Comparison of ENCODE assay signal across 12 mouse cellular contexts in genomic region chr12:81702903-81703302, GRCm38 (mm10).
A peak's percentile ranks its signal among the peaks of the same experiment; 100 is the strongest.
DNase-seq lines count a peak whose midpoint lies in the region; TF ChIP-seq lines count a peak whose summit lies in the region.
"Had no signal": no experiment of that assay in that cellular context is flagged by ENCODE, and none has a peak within 500 bp of the region (broad histone marks: within the 10 kb centered on the region; RNA-seq: fewer than 3 reads in every experiment).

No protein-coding gene starts in this region.

- in situ Hi-C loops in ES-E14 (cut with MboI; ENCODE audit: low sequenced_read_pairs in 2 of 2, unreplicated experiment in 2 of 2) = no loop called here

- DNase-seq in cerebellum, postnatal 10 days = peak; percentile 47 to 82
- no peak for DNase-seq in cerebellum, postnatal 36 days
- peak; percentile 26 to 33 for DNase-seq in layer of hippocampus, adult 2 months (ENCODE audit: low spot score in 2 of 2)
- no peak for DNase-seq in layer of hippocampus, adult 9-11 months
- DNase-seq in ES-E14 (ENCODE audit: low read depth, low spot score) = no peak
- peak; percentile 29 for DNase-seq in mesoderm, embryonic 11.5 days (ENCODE audit: low read depth, low spot score)
- no peak for DNase-seq in c-Kit-positive CD71-positive TER-119-positive erythroid progenitor cells, embryonic 14.5 days (ENCODE audit: low spot score)
- DNase-seq in heart, adult 8-10 months (ENCODE audit: low spot score) = no peak
- DNase-seq: heart, postnatal 4 days; kidney, postnatal 10 days; thymus, postnatal 4 days had no signal

- no peaks in the 10 kb centered on the region for H3K36me3 ChIP-seq in ES-E14 (ENCODE audit: control insufficient read depth, insufficient read depth, low read length, poor library complexity, severe bottlenecking)

- no peak overlapping the region for H3K27ac ChIP-seq in layer of hippocampus, adult 2 months
- no peak overlapping the region for H3K27ac ChIP-seq in ES-E14 (ENCODE audit: insufficient read depth, low read depth, low read length, poor library complexity, severe bottlenecking)
- H3K27ac ChIP-seq: macrophage had no signal

- TF ChIP-seq CTCF in layer of hippocampus, adult 2 months (conservative IDR thresholded peaks at IDR 0.05) = peak; percentile 80

- H3K4me1 ChIP-seq in ES-E14 (ENCODE audit: control insufficient read depth in 2 of 2, insufficient read depth in 2 of 2, low read length in 2 of 2, poor library complexity in 1 of 2) = no peaks in the 10 kb centered on the region

- H3K9ac ChIP-seq in ES-E14 (ENCODE audit: insufficient read depth, low read depth, low read length, poor library complexity, severe bottlenecking) = no peak overlapping the region

- H3K9me3 ChIP-seq in ES-E14 (ENCODE audit: control insufficient read depth, insufficient read depth, low read depth, low read length) = no peaks in the 10 kb centered on the region

- H3K4me3 ChIP-seq in layer of hippocampus, adult 2 months = no peak overlapping the region
- no peak overlapping the region for H3K4me3 ChIP-seq in ES-E14 (ENCODE audit: insufficient read depth in 1 of 2, low read depth in 1 of 2, low read length in 2 of 2, poor library complexity in 1 of 2, severe bottlenecking in 1 of 2)

TF ChIP-seq in ES-E14, 5 proteins besides CTCF, POLR2A, EP300 and RAD21:
- TF ChIP-seq ZC3H11A (IDR thresholded peaks at IDR 0.05; ENCODE audit: borderline replicate concordance, low read depth, low read length) (no peak), ZNF384 (IDR thresholded peaks at IDR 0.05; ENCODE audit: low read depth, low read length) (peak; percentile 90)

Comparison
In these comparisons a context has a peak if more than half of its experiments do, and no peak if none do; other contexts are left out.
1. DNase-seq: peak in cerebellum, postnatal 10 days (2 of 2), layer of hippocampus, adult 2 months (2 of 2) and mesoderm, embryonic 11.5 days (single experiment); none in cerebellum, postnatal 36 days (0 of 2), layer of hippocampus, adult 9-11 months (single experiment), ES-E14 (single experiment), c-Kit-positive CD71-positive TER-119-positive erythroid progenitor cells, embryonic 14.5 days (single experiment) and heart, adult 8-10 months (single experiment).